Mouse (Mus musculus) liver, embryonic 15.5 days (tissue): ENCODE measurements around the gene Kcne1l. TPM values are rescaled to one million over a fixed set of nuclear protein-coding genes. Genes with fewer than 3 reads are reported as not detected.

Experiments
- ATAC-seq: fragments of 200-750 bp; cut with Nextera tagmentation; 2 replicates; pipeline ENCODE4 v1.8.0; 2017; ENCODE audit warnings: moderate number of reproducible peaks, mild to moderate bottlenecking, moderate library complexity; ENCODE audit not compliant: insufficient read depth
- H3K27ac ChIP-seq: fragments of 300-500 bp; sonication (generic); replicated peaks from 2 replicates; pipeline ENCODE4 v1.5.1; 2015; ENCODE audit warnings: mild to moderate bottlenecking, inconsistent platforms
- H3K27me3 ChIP-seq: fragments of 300-500 bp; sonication (generic); 2 replicates; pipeline ENCODE4 v1.6.1; 2015; ENCODE audit warnings: mild to moderate bottlenecking, inconsistent platforms
- H3K36me3 ChIP-seq: fragments of 300-500 bp; sonication (generic); replicated peaks from 2 replicates; pipeline ENCODE4 v1.6.1; 2015; ENCODE audit warnings: moderate library complexity, mild to moderate bottlenecking, inconsistent platforms
- H3K4me1 ChIP-seq: fragments of 300-500 bp; sonication (generic); replicated peaks from 2 replicates; pipeline ENCODE4 v1.6.1; 2015; ENCODE audit warnings: inconsistent platforms
- H3K4me2 ChIP-seq: fragments of 300-500 bp; sonication (generic); 2 replicates; pipeline ENCODE4 v1.6.1; 2015; ENCODE audit warnings: moderate library complexity, mild to moderate bottlenecking, inconsistent platforms
- H3K4me3 ChIP-seq: fragments of 300-500 bp; sonication (generic); replicated peaks from 2 replicates; pipeline ENCODE4 v1.5.1; 2015; ENCODE audit warnings: mild to moderate bottlenecking, inconsistent platforms
- H3K9ac ChIP-seq: fragments of 300-500 bp; sonication (generic); 2 replicates; pipeline ENCODE4 v1.6.1; 2015; ENCODE audit warnings: moderate library complexity, mild to moderate bottlenecking, inconsistent platforms
- H3K9me3 ChIP-seq: fragments of 300-500 bp; sonication (generic); replicated peaks from 2 replicates; pipeline ENCODE4 v1.6.1; 2016; ENCODE audit warnings: inconsistent platforms
- WGBS: fragments of 180-500 bp; shearing (Covaris S2); methylation state at CpG from one replicate; pipeline ENCODE4 v1.1.7; 2015; ENCODE audit warnings: mixed read lengths; ENCODE audit not compliant: insufficient replicate concordance; 5-methylcytosine and 5-hydroxymethylcytosine counted together
- polyA plus RNA-seq: library from polyadenylated mRNA; unstranded; fragments of >200 nt; fragmentation: Nextera tagmentation; extraction: Ambion mirVana; gene quantifications from 2 replicates; pipeline ENCODE4 v1.2.1, GENCODE M21; 2015

Kcne1l gene
- polyA plus RNA-seq, result 1.0 and 1.3 TPM in 2 replicates

- Histone ChIP-seq H3K27me3 (peaks cover 61% of the 10 kb centered on the region), H3K27ac (no peak within 1 kb of the TSS), H3K9me3 (no peaks in the 10 kb centered on the region), H3K4me3 (no peak within 1 kb of the TSS), H3K36me3 (no peaks in the 10 kb centered on the region), H3K9ac (no peak within 1 kb of the TSS), H3K4me2 (peak within 1 kb of the TSS; percentile 25), H3K4me1 (no peaks in the 10 kb centered on the region)
- no peak for ATAC-seq
- WGBS, result 25% methylated on average over 32 of the region's 33 CpGs
Measured at GRCm38 (mm10) chrX:142305869-142306581, at the start of gene Kcne1l. TSS of gene Kcne1l (minus strand) at chrX:142306294.

- Histone ChIP-seq H3K4me3 (no peak overlapping the region), H3K27me3 (no peaks in the 10 kb centered on the region), H3K4me1 (no peaks in the 10 kb centered on the region), H3K27ac (no peak overlapping the region), H3K9me3 (no peaks in the 10 kb centered on the region), H3K4me2 (no peak overlapping the region), H3K9ac (no peak overlapping the region), H3K36me3 (peaks cover 15% of the 10 kb centered on the region; the same call in 1 of the 2 replicates)
- 81% methylated on average over 6 of the region's 6 CpGs for WGBS
- ATAC-seq, result no peak
Measured at GRCm38 (mm10) chrX:142336207-142336606, 30.1 kb upstream of the Kcne1l start.

- Histone ChIP-seq H3K27ac (no peak overlapping the region), H3K9me3 (no peaks in the 10 kb centered on the region), H3K4me1 (no peaks in the 10 kb centered on the region), H3K27me3 (no peaks in the 10 kb centered on the region), H3K9ac (no peak overlapping the region), H3K36me3 (peaks cover 15% of the 10 kb centered on the region; the same call in 1 of the 2 replicates), H3K4me2 (no peak overlapping the region), H3K4me3 (no peak overlapping the region)
- no peak for ATAC-seq
- 85% methylated on average over 5 of the region's 5 CpGs for WGBS
Measured at GRCm38 (mm10) chrX:142335502-142335901, 29.4 kb upstream of the Kcne1l start.

- H3K27ac ChIP-seq, result no peak overlapping the region
- peaks cover 7% of the 10 kb centered on the region; the same call in 1 of the 2 replicates for H3K36me3 ChIP-seq
- H3K9me3 ChIP-seq, result no peaks in the 10 kb centered on the region
- no peak for ATAC-seq
- H3K27me3 ChIP-seq, result no peaks in the 10 kb centered on the region
- no peak overlapping the region for H3K9ac ChIP-seq
- no peak overlapping the region for H3K4me2 ChIP-seq
- 54% methylated on average over 2 of the region's 2 CpGs for WGBS
- H3K4me3 ChIP-seq, result no peak overlapping the region
- H3K4me1 ChIP-seq, result no peaks in the 10 kb centered on the region
Measured at GRCm38 (mm10) chrX:142325760-142326159, 19.7 kb upstream of the Kcne1l start.

GRCm38 (mm10) chrX:142316106-142316505 lies 10.0 kb upstream of the Kcne1l start:
- H3K27ac ChIP-seq, result no peak overlapping the region
- no peaks in the 10 kb centered on the region for H3K9me3 ChIP-seq
- no peaks in the 10 kb centered on the region for H3K4me1 ChIP-seq
- 74% methylated on average over 9 of the region's 9 CpGs for WGBS
- no peaks in the 10 kb centered on the region for H3K36me3 ChIP-seq
- no peak overlapping the region for H3K4me3 ChIP-seq
- peaks cover 6% of the 10 kb centered on the region; the same call in 1 of the 2 replicates for H3K27me3 ChIP-seq
- H3K4me2 ChIP-seq, result no peak overlapping the region
- ATAC-seq, result no peak
- no peak overlapping the region for H3K9ac ChIP-seq

GRCm38 (mm10) chrX:142315270-142315669 lies 9.2 kb upstream of the Kcne1l start:
- no peaks in the 10 kb centered on the region for H3K36me3 ChIP-seq
- H3K4me1 ChIP-seq, result no peaks in the 10 kb centered on the region
- H3K27ac ChIP-seq, result no peak overlapping the region
- H3K9ac ChIP-seq, result no peak overlapping the region
- ATAC-seq, result no peak
- 49% methylated on average over 8 of the region's 8 CpGs for WGBS
- peaks cover 6% of the 10 kb centered on the region; the same call in 1 of the 2 replicates for H3K27me3 ChIP-seq
- H3K9me3 ChIP-seq, result no peaks in the 10 kb centered on the region
- H3K4me2 ChIP-seq, result no peak overlapping the region
- H3K4me3 ChIP-seq, result no peak overlapping the region

- Histone ChIP-seq H3K27me3 (peaks cover 6% of the 10 kb centered on the region; the same call in 1 of the 2 replicates), H3K4me1 (no peaks in the 10 kb centered on the region), H3K27ac (no peak overlapping the region), H3K4me3 (no peak overlapping the region), H3K9me3 (no peaks in the 10 kb centered on the region), H3K36me3 (no peaks in the 10 kb centered on the region), H3K4me2 (no peak overlapping the region), H3K9ac (no peak overlapping the region)
- 44% methylated on average over 11 of the region's 11 CpGs for WGBS
- ATAC-seq, result no peak
Measured at GRCm38 (mm10) chrX:142314307-142315024, 8.4 kb upstream of the Kcne1l start.

- ATAC-seq, result no peak
Measured at GRCm38 (mm10) chrX:142310431-142310830, 4.3 kb upstream of the Kcne1l start.

GRCm38 (mm10) chrX:142305010-142305868 lies 855 bp downstream of the Kcne1l start:
- Histone ChIP-seq H3K9ac (no peak overlapping the region), H3K36me3 (no peaks in the 10 kb centered on the region), H3K4me1 (no peaks in the 10 kb centered on the region), H3K4me3 (no peak overlapping the region), H3K27ac (no peak overlapping the region), H3K4me2 (peak overlapping the region; percentile 25), H3K27me3 (peaks cover 64% of the 10 kb centered on the region), H3K9me3 (no peaks in the 10 kb centered on the region)
- WGBS, result 29% methylated on average over 35 of the region's 35 CpGs
- ATAC-seq, result no peak

More at GRCm38 (mm10) chrX:142310431-142310830, 4.3 kb upstream of the Kcne1l start:
- Histone ChIP-seq H3K27ac (no peak overlapping the region), H3K27me3 (peaks cover 40% of the 10 kb centered on the region), H3K4me3 (no peak overlapping the region), H3K36me3 (no peaks in the 10 kb centered on the region), H3K9me3 (no peaks in the 10 kb centered on the region), H3K4me2 (no peak overlapping the region), H3K4me1 (no peaks in the 10 kb centered on the region), H3K9ac (no peak overlapping the region)
- 58% methylated on average over 5 of the region's 5 CpGs for WGBS

- no peak overlapping the region for H3K9ac ChIP-seq
- H3K4me1 ChIP-seq, result no peaks in the 10 kb centered on the region
- H3K9me3 ChIP-seq, result no peaks in the 10 kb centered on the region
- no peak overlapping the region for H3K27ac ChIP-seq
- no peak overlapping the region for H3K4me2 ChIP-seq
- H3K36me3 ChIP-seq, result no peaks in the 10 kb centered on the region
- H3K27me3 ChIP-seq, result peaks cover 69% of the 10 kb centered on the region
- ATAC-seq, result no peak
- H3K4me3 ChIP-seq, result no peak overlapping the region
Measured at GRCm38 (mm10) chrX:142304592-142304991, 1.5 kb downstream of the Kcne1l start.

- no peaks in the 10 kb centered on the region for H3K9me3 ChIP-seq
- no peak for ATAC-seq
- H3K9ac ChIP-seq, result no peak overlapping the region
- WGBS, result 24% methylated on average over 2 of the region's 2 CpGs
- H3K27me3 ChIP-seq, result peaks cover 61% of the 10 kb centered on the region
- no peaks in the 10 kb centered on the region for H3K36me3 ChIP-seq
- H3K4me2 ChIP-seq, result no peak overlapping the region
- H3K27ac ChIP-seq, result no peak overlapping the region
- H3K4me3 ChIP-seq, result no peak overlapping the region
- no peaks in the 10 kb centered on the region for H3K4me1 ChIP-seq
Measured at GRCm38 (mm10) chrX:142303456-142303855, 2.6 kb downstream of the Kcne1l start.
